Mouse (Mus musculus) testis, postnatal 10 days (tissue): Measurements from ENCODE around the gene Grm7.

Experiments used
- DNase-seq: peaks from one replicate; pipeline ENCODE4 v3.0.0; 2021; ENCODE audit warnings: low spot score

Grm7 gene

DNA sequence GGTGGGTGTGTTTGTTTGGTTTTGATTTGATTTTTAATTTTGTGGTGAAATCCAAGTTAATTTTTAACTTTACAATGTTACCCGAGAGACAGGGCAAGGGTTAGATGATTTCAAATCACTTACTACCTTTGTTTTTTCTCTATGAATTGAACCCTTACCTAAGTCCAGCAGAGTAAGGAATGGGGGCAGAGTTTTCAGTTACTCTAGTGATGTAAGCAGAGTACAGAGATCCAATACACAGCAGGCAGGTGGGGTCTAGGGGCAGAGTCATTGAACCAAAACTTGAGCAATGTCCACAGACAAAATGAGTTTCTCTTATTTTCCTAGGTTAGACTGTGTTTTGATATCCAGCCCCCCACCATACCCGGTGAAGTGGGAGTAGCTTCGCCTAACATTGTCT lies 723.2 kb downstream of the Grm7 start:
- no peak for DNase-seq

GRCm38 (mm10) chr6:111369013-111369412 lies 723.6 kb downstream of the Grm7 start:
- DNase-seq, result no peak

GRCm38 (mm10) chr6:111371581-111372349 lies 726.4 kb downstream of the Grm7 start:
- no peak for DNase-seq

DNA sequence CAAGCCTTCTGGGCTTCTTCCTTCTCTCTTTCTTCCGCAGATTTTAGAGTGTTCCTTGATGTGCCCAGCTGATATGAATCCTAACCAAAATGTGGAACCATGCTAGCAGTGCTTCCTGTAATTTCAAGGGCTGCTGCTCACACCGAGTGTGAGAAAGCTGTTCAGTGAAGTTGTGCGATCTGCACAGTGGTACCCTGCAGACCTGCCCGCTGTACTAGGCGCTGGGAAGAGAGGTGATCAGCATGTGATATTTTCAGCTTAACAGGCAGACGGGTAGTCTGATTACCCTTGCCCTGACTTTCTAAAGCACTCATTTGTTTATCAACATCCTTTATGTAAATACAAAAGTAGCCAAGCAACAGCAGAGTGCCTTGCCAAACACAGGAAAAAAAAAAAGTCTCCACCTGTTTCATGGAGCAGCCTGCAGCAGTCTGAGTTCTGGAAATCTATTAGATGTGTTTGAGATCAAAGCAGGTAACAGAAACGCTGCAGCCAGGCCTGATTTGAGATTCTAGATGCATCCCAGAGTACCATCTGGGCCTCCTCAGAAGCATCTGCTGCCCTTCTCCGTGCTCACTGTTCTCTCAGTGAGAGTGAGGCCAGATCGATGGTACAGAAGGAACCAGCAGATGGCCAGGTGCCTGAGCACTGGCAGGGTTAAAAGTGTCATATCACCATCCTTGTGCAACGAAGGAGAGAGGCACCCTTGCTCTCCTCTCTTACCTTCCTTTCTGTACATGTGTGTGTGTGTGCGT lies 727.4 kb downstream of the Grm7 start:
- no peak for DNase-seq

DNA sequence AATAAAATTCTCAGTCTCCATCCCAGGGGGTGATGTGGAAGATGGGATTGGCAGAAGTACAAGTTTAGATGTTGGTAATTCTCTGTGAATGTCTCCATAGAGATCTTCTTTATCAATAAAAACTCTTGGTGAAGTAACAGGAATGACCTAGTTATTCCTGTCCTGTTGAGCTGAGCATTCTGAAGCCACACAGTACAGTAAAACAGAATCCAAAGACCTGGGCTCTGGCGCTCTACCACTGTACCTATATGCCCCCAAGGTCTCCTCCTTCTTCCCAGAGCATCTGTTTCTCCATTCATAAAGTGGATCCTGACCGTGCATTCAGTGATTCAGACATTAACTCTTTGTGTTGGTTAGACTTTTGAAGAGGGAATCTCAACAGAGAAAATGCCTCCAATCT lies 735.3 kb downstream of the Grm7 start:
- no peak for DNase-seq

GRCm38 (mm10) chr6:111408750-111409149 lies 763.4 kb downstream of the Grm7 start:
- no peak for DNase-seq

- no peak for DNase-seq
Measured at GRCm38 (mm10) chr6:111424737-111425136, 779.4 kb downstream of the Grm7 start.

DNA sequence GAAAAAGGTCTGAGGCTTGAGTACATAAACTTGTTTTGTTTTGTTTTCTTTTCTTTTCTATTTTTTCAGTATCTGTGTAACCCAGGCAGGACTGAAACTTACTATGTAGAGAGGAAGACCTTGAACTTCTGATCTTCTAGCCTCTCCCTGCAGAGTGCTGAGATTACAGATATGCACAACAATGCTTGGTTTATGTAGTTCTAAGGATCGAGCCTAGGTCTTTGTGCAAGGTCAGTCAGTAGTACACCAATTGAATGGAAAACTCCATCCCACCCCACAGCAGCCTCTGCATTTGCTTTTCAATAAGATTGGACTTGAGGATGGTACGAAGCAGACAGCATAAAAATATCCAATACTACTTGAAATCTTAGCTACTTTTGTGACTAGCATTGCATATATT lies 800.8 kb downstream of the Grm7 start:
- DNase-seq, result no peak

DNA sequence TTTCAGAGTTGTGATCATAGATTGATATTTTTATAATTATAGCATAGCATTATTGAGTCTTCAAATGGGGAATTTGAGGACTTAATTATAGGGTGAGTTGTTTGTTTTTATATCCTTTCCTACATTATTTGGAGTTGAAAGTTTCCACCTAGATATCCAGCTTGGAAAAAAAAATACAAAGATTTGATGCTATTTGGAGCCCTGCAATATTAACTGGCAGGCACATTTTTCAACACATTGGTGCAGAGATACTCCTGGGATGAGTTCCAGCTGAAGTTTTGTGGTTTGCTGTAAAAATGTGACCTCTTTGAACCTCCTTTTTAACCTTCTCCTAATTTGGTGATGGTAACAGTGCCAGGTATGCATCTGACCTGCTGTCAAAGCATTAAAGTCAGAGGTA lies 802.5 kb downstream of the Grm7 start:
- no peak for DNase-seq

DNA sequence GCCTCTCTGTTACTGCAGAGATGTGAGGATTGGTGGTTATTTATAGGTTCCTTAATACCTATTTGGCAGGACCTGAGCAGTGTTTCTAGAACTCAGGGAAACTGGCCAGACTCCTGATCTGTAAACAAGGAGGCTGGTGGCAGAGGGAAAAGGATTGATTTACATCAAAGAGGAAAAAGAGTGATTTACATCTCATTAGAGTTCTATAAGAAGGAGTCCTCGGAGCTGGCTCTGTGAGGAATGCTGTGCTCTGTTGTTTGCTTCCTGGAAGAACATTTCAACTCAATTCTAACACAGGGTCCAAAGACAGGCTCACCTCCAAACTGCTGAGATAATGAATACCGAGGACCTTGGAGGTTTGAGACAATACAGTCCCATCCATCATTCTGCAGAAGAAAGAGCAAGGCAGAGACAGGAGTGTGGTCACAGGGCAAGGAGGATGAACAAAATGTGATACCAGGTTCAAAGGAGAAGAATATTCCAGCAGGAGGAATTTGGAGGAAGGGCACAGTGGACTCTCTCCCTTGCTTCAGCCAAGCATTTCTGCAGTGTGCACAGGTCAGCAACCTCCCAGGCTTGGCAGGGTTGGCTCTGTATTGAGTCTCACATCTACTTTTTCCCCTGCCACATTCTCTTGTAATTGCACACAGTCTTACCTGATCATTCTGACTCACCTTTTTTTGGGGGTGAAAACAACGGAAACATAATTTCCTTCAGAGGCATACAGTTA lies 803.8 kb downstream of the Grm7 start:
- DNase-seq, result no peak

- DNase-seq, result no peak
Measured at GRCm38 (mm10) chr6:111481866-111482265, 836.5 kb downstream of the Grm7 start.

DNA sequence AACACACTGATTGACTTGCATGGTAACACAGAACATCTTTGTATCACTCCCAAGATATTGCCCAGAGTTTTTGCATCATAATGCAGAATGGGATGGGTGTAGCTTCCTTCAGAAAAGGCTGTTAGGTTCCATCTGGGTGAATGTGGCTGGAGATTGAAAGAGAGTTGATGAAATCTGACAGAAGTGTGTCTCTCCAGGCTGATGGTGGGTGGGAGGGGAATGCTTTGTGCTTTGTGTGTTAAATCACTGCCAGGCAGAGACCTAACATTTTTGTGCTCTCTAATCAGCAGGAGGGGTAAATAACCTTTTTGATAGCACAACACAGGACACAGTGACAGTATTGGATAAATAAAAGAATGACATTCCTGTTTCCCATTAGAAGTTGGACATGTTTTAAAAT lies 840.7 kb downstream of the Grm7 start:
- no peak for DNase-seq

GRCm38 (mm10) chr6:111487556-111487955 lies 842.2 kb downstream of the Grm7 start:
- no peak for DNase-seq

DNA sequence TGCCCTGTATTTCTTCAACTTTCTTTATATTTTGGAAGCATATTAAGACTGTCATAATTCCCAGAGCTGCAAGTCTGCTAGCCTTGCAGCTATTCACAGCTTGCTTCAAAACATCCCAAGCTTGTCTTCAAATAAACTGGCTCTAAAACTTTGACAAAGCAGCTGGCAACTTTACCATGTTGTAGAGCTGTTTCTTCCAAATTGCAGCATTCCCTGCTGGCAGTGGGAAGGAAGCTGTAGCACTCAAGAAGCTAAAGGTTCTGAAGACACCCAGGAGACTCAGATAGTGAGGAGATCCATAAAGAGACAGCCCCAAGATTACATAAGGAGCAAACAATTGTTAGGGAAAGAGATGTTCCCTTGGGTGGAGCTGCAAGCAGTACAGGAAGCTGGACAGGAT lies 846.8 kb downstream of the Grm7 start:
- DNase-seq, result no peak

DNA sequence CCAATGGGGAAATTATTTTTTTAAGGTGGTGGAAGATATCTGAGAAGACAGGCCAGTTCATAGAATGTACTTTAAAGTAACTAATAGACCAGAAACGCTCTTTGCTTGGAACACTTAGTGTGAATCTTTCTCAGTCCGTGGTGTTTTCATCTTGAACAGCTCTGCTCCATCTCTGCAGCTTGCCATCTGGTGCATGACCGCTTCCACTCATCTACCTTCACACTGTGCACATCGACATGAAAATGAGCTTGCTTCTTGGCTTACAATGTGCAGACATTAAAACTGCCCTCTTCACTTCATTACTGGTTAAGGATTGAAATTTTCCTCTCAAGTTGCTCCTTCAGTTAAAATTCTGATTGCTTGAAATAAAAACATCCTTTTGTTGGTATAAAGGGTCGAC lies 854.2 kb downstream of the Grm7 start:
- no peak for DNase-seq

GRCm38 (mm10) chr6:111510768-111511459 lies 865.5 kb downstream of the Grm7 start:
- no peak for DNase-seq

DNA sequence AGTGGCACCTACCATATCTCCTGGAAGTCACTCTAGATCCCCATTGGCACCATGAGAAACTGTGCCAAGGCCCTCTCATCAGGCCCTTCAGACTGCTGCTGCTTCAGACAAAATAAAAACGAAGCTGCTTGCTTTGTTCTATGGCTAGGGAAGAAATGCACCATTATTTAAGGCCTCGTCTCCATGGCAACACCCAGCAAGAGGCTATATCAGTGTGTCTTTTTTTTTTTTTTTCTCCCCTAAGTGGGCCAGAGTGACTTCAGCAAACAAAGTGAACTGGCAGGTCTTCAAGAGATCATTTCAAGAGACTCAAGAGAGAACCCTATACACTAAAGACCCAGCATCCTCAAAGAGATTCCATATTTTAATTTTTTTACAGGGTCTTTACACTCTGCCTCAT lies 867.0 kb downstream of the Grm7 start:
- DNase-seq, result no peak

DNA sequence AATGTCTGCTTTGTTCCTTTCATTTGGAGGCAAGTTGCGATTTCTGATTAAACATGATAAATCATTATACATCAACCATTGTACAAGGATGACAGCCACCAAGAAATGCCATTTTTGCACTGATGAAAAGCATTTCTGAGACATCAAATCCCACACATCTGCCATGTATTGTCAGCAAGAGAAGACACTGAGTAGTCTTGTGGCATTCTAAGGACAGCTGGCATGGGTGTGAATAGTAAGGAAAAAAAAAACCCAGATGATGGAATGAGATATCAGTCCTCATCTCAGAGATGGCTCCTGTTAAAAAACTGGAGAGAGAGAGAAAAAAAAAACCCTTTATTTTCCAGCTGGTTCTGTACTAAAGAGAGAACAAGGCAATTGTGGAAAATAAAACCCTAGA lies 875.8 kb downstream of the Grm7 start:
- no peak for DNase-seq

DNA sequence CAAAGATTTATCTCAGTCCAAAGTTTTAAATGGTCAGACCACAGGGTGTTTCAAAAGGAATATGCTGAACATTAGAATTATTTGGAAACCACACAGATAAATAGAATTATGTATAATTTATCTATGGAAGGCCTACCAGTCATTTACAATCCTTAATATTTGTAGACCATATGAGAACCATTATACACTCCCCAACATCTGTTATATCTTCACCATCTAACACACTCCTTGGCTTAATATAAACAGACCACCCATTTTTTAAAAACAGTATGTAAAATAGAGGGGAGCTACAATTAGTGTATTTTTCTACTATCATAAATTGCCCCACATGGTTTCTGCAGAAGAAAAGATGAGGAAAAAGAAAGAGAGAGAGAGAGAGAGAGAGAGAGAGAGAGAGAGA lies 876.7 kb downstream of the Grm7 start:
- no peak for DNase-seq

- DNase-seq, result no peak
Measured at GRCm38 (mm10) chr6:111529985-111530384, 884.6 kb downstream of the Grm7 start.

GRCm38 (mm10) chr6:111558588-111558987 lies 913.2 kb downstream of the Grm7 start:
- no peak for DNase-seq

DNA sequence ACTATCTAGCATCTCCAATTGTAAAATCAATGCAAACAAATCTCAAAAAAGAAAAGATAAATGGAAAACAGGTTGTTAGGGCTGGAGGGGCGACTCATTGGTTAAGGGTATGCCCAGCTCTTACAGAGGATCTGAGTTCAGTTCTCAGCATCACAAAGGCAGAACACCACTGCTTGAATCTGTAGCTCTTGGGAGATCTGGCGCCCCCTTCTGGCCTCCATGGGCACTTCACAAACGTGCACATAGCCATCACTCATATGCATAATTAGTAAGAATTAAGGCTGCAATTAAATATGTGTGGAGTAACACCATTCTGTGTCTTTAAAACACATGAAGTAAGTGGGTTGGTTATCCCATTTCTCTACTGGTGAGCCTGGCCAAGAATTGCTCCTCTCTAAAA lies 914.1 kb downstream of the Grm7 start:
- DNase-seq, result no peak
